Mouse (Mus musculus) E14TG2a.4 (cell line): Measurements from ENCODE around the gene Lrrc75a.

Experiments
- H3K27me3 ChIP-seq: 2 replicates; pipeline ENCODE4 v1.6.1; 2014; ENCODE audit warnings: low read length, control low read depth; ENCODE audit not compliant: insufficient read depth
- H3K36me3 ChIP-seq: 2 replicates; pipeline ENCODE4 v1.6.1; 2014; ENCODE audit warnings: low read length, control low read depth; ENCODE audit not compliant: insufficient read depth
- H3K4me1 ChIP-seq: replicated peaks from 2 replicates; pipeline ENCODE4 v1.6.1; 2014; ENCODE audit warnings: low read depth, low read length, control low read depth
- H3K4me3 ChIP-seq: replicated peaks from 2 replicates; pipeline ENCODE4 v1.5.1; 2014; ENCODE audit warnings: mild to moderate bottlenecking, low read length
- H3K9me3 ChIP-seq: 2 replicates; pipeline ENCODE4 v1.6.1; 2014; ENCODE audit warnings: low read length, control low read depth
- CTCF ChIP-seq: conservative IDR thresholded peaks from 2 replicates; pipeline ENCODE4 v1.5.1; 2014; ENCODE audit warnings: low read length
- NANOG ChIP-seq: IDR thresholded peaks from 2 replicates; pipeline ENCODE4 v1.6.1; 2014; ENCODE audit warnings: borderline replicate concordance, low read length, mixed read lengths
- POU5F1 ChIP-seq: IDR thresholded peaks from 2 replicates; pipeline ENCODE4 v1.6.1; 2014; ENCODE audit warnings: low read length, borderline replicate concordance

The Lrrc75a gene

GRCm38 (mm10) chr11:62643011-62643631 is 5.2 kb downstream of the Lrrc75a start:
- TF ChIP-seq NANOG, result no peak
- TF ChIP-seq POU5F1, result no peak
- no peak for TF ChIP-seq CTCF

DNA sequence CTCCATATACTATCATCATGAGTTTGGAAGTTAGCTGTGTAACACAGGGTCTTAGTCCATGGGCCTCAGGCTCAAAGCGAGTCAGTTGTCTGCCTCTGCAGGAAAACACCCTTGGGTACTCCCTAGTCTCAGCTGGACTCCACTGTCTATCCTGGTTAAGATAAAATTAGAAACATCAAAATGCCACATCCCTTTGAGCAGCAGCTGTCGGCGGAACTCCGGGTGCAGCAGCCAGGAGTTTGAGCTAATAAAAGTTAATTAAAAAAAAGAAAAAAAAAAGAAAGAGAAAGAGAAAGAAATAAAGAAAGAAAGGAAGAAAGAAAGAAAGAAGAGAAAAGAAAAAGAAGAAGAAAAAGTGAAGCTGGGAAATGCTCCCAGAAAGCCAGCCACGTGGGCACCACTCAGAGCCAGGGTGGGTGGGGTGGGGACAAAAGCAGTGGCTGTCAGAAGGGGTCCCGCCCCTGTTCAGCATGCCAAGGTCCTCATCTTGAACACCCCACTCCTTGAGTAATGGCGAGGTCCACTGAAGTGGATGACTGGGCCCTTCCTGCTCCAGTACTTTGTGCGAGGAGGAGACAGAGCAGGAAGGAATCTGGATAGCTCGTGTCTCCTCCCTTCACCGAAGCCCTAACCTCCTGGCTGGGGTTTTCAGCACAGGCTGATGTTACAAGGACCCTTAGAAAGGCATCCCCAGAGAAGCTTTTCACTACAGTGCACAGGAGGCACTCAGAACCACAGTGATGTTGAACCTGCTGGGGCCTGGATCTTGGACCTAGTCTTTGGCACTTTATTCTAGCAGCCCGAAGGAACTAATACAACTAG is 6.1 kb downstream of the Lrrc75a start:
- TF ChIP-seq CTCF (no peak), POU5F1 (no peak), NANOG (no peak)
- peaks cover 87% of the 10 kb centered on the region for H3K4me1 ChIP-seq
- H3K27me3 ChIP-seq, result no peaks in the 10 kb centered on the region
- H3K4me3 ChIP-seq, result no peak overlapping the region
- H3K9me3 ChIP-seq, result no peaks in the 10 kb centered on the region
- H3K36me3 ChIP-seq, result peaks cover 15% of the 10 kb centered on the region; the same call in 1 of the 2 replicates

More at GRCm38 (mm10) chr11:62643011-62643631, 5.2 kb downstream of the Lrrc75a start:
- H3K9me3 ChIP-seq, result no peaks in the 10 kb centered on the region
- no peaks in the 10 kb centered on the region for H3K27me3 ChIP-seq
- H3K4me3 ChIP-seq, result no peak overlapping the region
- peaks cover 15% of the 10 kb centered on the region; the same call in 1 of the 2 replicates for H3K36me3 ChIP-seq
- peaks cover 87% of the 10 kb centered on the region for H3K4me1 ChIP-seq

DNA sequence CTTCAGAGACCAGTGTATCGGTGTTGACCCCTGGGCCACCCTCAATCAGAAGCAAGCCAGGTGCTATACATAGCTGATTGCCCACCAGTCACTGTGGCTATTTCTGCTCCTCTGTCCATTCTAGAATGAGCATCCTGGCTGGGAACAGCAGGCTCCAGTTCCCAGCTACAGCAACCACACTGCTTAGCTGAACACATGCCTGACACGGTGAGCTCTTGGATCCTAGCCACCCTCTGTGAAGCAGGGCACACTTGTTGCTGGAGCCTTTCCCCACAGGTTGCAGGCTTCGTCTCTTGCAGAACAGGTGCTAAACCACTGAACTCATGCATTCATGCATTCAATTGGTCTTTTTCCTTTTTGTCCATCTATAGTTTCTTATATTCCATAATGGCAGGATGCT is 7.9 kb downstream of the Lrrc75a start:
- peaks cover 15% of the 10 kb centered on the region; the same call in 1 of the 2 replicates for H3K36me3 ChIP-seq
- H3K4me1 ChIP-seq, result peaks cover 82% of the 10 kb centered on the region
- no peak for TF ChIP-seq POU5F1
- TF ChIP-seq NANOG, result no peak
- TF ChIP-seq CTCF, result no peak
- no peaks in the 10 kb centered on the region for H3K27me3 ChIP-seq
- no peaks in the 10 kb centered on the region for H3K9me3 ChIP-seq
- H3K4me3 ChIP-seq, result no peak overlapping the region

- Histone ChIP-seq H3K4me3 (no peak overlapping the region), H3K36me3 (peaks cover 10% of the 10 kb centered on the region; the same call in 1 of the 2 replicates), H3K4me1 (peaks cover 62% of the 10 kb centered on the region), H3K27me3 (no peaks in the 10 kb centered on the region), H3K9me3 (no peaks in the 10 kb centered on the region)
- no peak for TF ChIP-seq POU5F1
- TF ChIP-seq CTCF, result no peak
- no peak for TF ChIP-seq NANOG
Measured at GRCm38 (mm10) chr11:62638402-62638801, 9.9 kb downstream of the Lrrc75a start.

GRCm38 (mm10) chr11:62637806-62638205 is 10.5 kb downstream of the Lrrc75a start:
- Histone ChIP-seq H3K9me3 (no peaks in the 10 kb centered on the region), H3K36me3 (peaks cover 10% of the 10 kb centered on the region; the same call in 1 of the 2 replicates), H3K4me3 (no peak overlapping the region), H3K27me3 (no peaks in the 10 kb centered on the region), H3K4me1 (peaks cover 56% of the 10 kb centered on the region)
- TF ChIP-seq CTCF, result no peak
- no peak for TF ChIP-seq POU5F1
- no peak for TF ChIP-seq NANOG

DNA sequence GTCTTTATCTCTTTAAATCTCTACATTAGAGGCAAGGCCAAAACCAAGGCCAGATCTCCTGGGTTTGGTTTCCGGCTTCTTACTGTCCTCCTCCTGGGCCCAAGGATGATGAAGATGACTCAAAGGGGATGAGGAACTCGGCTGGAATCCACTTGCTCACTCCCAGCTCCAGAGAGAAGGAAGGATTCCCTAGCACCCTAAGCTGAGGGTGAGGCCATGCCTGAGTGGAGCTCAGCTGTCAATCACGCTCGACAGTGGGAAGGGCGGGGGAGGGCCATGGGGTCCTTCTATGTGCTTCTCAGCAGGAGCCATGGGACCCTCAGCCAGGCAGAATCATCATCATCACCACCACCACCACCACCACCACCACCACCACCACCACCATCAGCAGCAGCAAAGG is 10.9 kb downstream of the Lrrc75a start:
- Histone ChIP-seq H3K36me3 (peaks cover 10% of the 10 kb centered on the region; the same call in 1 of the 2 replicates), H3K27me3 (no peaks in the 10 kb centered on the region), H3K9me3 (no peaks in the 10 kb centered on the region), H3K4me1 (peaks cover 53% of the 10 kb centered on the region), H3K4me3 (no peak overlapping the region)
- TF ChIP-seq CTCF (no peak), NANOG (no peak), POU5F1 (no peak)

DNA sequence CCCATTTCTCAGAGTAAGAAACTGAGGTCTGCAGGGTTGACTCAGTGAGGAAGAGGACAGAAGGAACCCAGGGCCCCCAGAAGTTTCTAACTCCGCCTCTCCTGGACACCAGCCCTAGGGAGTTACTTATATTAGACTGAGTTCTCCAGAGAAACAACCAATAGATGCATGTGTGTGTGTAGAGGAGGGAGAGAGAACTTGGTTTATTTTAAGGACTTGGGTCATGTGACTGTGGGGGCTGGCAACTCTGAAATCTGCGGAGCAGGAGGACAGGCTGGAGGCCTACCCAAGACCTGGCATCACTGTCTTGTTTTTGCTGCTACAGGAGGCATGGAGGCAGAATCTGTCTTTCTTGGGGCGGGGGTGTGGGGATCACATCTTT is 11.5 kb downstream of the Lrrc75a start:
- TF ChIP-seq NANOG (no peak), POU5F1 (no peak), CTCF (no peak)
- H3K4me3 ChIP-seq, result no peak overlapping the region
- no peaks in the 10 kb centered on the region for H3K27me3 ChIP-seq
- H3K4me1 ChIP-seq, result peaks cover 49% of the 10 kb centered on the region
- H3K9me3 ChIP-seq, result no peaks in the 10 kb centered on the region
- peaks cover 10% of the 10 kb centered on the region; the same call in 1 of the 2 replicates for H3K36me3 ChIP-seq

GRCm38 (mm10) chr11:62636105-62636839 is 12.1 kb downstream of the Lrrc75a start:
- H3K36me3 ChIP-seq, result peaks cover 10% of the 10 kb centered on the region; the same call in 1 of the 2 replicates
- TF ChIP-seq POU5F1 (no peak), NANOG (no peak), CTCF (no peak)
- H3K4me1 ChIP-seq, result peaks cover 49% of the 10 kb centered on the region
- no peaks in the 10 kb centered on the region for H3K27me3 ChIP-seq
- no peak overlapping the region for H3K4me3 ChIP-seq
- no peaks in the 10 kb centered on the region for H3K9me3 ChIP-seq
